Mouse (Mus musculus): ENCODE results near the gene Tekt1.

DNA sequence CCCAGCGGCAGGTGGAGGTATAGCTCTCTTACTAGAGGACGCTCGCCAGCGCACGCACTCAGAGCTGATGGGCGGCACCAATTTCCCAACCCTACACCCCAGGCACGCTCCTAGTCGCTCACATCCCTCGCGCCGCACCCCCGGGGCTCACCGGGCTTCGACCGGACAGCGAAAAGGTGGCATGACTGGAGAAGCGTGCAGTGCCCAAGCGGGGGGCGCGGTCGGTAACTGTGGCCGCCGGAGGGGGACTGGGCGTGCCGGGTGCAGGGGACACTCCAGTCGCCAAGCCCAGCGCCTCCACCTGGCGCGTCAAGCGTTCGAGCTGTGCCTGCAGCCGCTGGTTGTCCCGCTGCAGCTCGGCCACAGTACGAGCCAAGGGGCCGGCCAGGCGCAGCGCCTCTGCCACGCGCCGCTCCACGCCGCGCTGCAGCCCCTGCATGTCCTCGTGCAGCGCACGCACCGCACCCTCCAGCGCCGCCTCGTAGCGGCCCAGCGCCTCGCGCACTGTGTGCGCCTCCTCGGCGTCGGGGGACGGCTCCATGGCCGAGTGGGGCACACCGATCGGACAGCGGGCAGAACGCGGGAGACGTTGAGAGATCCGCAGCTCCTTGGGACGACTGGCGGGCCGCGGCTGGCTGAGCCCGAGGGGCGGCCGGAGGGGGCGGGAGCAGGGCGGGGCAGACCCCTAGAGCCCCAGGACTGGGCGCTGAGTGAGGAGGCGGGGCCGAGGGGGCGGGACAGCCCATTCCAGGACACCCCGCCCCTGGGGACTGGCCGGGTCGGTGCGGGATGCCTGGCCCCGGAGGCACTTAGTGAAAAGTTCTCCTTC is 49.1 kb upstream of the Tekt1 start, which contains the start of gene Smtnl2:
- TF ChIP-seq CTCF (IDR thresholded peaks at IDR 0.05; ENCODE audit: low read depth) (peak; percentile 44), EP300 (IDR thresholded peaks at IDR 0.05; ENCODE audit: low read depth) (no peak)

All from liver, embryonic 14.5 days (tissue).